In the genomic region with DNA sequence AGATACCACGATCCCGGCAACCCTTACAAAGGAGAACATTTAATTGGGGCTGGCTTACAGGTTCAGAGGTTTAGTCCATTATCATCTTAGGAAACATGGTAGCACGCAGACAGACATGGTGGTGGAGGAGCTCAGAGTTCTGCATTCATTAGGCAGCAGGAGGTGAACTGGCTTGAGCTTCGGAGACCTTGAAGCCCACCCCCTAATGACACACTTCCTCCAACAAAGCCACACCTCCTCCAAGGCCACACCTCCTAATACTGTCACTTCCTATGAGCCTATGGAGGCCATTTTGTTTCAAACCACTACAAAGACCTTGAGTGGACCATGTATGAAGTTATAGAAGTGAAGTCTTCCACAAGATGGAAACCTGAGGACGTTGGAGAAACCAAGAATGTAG, we compare ENCODE assay signal across 15 mouse cellular contexts. TPM values are rescaled to one million over a fixed set of nuclear protein-coding genes. Genes with fewer than 3 reads are reported as not detected.
A peak's percentile ranks its signal among the peaks of the same experiment; 100 is the strongest.
DNase-seq lines count a peak whose midpoint lies in the region; ATAC-seq and TF ChIP-seq lines count a peak whose summit lies in the region.
"Had no signal": no experiment of that assay in that cellular context is flagged by ENCODE, and none has a peak within 500 bp of the region (broad histone marks: within the 10 kb centered on the region; RNA-seq: fewer than 3 reads in every experiment).

No protein-coding gene starts in this region.

- no peak for DNase-seq in limb, embryonic 10.5 days (ENCODE audit: low spot score)
- peak; percentile 38 for DNase-seq in CH12.LX (ENCODE audit: extremely low read depth)
- DNase-seq in MEL (ENCODE audit: low read depth, low spot score): peak; percentile 39
- no peak for DNase-seq in left cerebral cortex, adult 11 months (ENCODE audit: low spot score)
- DNase-seq in liver: no peak

- dilution Hi-C loops in CH12.LX (cut with MboI; ENCODE audit: extremely low pct_ligation_motif_present, extremely low pct_unique_long_range_greater_than_20kb, low sequenced_read_pairs): no loop called here

- 0 out of 2 replicates have a peak overlapping the region, but pooled peaks have one; percentile 15 for H3K27ac ChIP-seq in limb, embryonic 13.5 days
- no peak overlapping the region for H3K27ac ChIP-seq in limb, embryonic 10.5 days
- H3K27ac ChIP-seq in CH12.LX (ENCODE audit: insufficient read depth, low read depth) (no peak overlapping the region), MEL (ENCODE audit: control insufficient read depth, low read depth, low read length) (no peak overlapping the region)
- 0 out of 2 replicates have a peak overlapping the region, but pooled peaks have one; percentile 47 for H3K27ac ChIP-seq in limb, embryonic 15.5 days
- H3K27ac ChIP-seq: liver, embryonic 13.5 days had no signal

- no peaks in the 10 kb centered on the region for H3K27me3 ChIP-seq in limb, embryonic 13.5 days
- no peaks in the 10 kb centered on the region for H3K27me3 ChIP-seq in limb, embryonic 10.5 days (ENCODE audit: low read depth, poor library complexity, severe bottlenecking)
- H3K27me3 ChIP-seq in CH12.LX (replicated peaks): no peaks in the 10 kb centered on the region
- peaks cover 0 to 7% of the 10 kb centered on the region in 2 experiments; a peak in 2 of 4 replicates for H3K27me3 ChIP-seq in MEL (ENCODE audit: control insufficient read depth in 1 of 2, insufficient read depth in 2 of 2, low read length in 2 of 2)
- H3K27me3 ChIP-seq in limb, embryonic 15.5 days: no peaks in the 10 kb centered on the region
- H3K27me3 ChIP-seq: liver, embryonic 13.5 days had no signal

- no peak for ATAC-seq in limb, embryonic 13.5 days (ENCODE audit: low FRiP score, low read depth)
- no peak for ATAC-seq in limb, embryonic 15.5 days (ENCODE audit: insufficient number of reproducible peaks, low FRiP score, low TSS enrichment, low read depth)
- ATAC-seq: activated CD4-positive, CD25-positive, alpha-beta regulatory T cell, adult 4 months had no signal

- H3K9me3 ChIP-seq in limb, embryonic 13.5 days: no peaks in the 10 kb centered on the region
- H3K9me3 ChIP-seq in limb, embryonic 10.5 days (replicated peaks): no peaks in the 10 kb centered on the region
- no peaks in the 10 kb centered on the region for H3K9me3 ChIP-seq in CH12.LX (replicated peaks; ENCODE audit: low read length)
- H3K9me3 ChIP-seq in MEL (replicated peaks; ENCODE audit: insufficient read depth, low read length): no peaks in the 10 kb centered on the region
- H3K9me3 ChIP-seq in limb, embryonic 15.5 days: no peaks in the 10 kb centered on the region
- H3K9me3 ChIP-seq: liver, embryonic 13.5 days had no signal

- in situ Hi-C loops in CH12.LX (cut with MboI; ENCODE audit: low pct_ligation_motif_present, low pct_unique_long_range_greater_than_20kb, low sequenced_read_pairs): no loop called here

- no peak for TF ChIP-seq RAD21 in CH12.LX (IDR thresholded peaks at IDR 0.05; ENCODE audit: low read depth, low read length)
- no peak for TF ChIP-seq RAD21 in MEL (IDR thresholded peaks at IDR 0.05; ENCODE audit: low read depth, low read length)

- TF ChIP-seq CTCF in CH12.LX (conservative IDR thresholded peaks at IDR 0.05 in 1 of 2, IDR thresholded peaks at IDR 0.05 in 1 of 2; ENCODE audit: low read depth in 2 of 2, low read length in 2 of 2) (no peak), MEL (IDR thresholded peaks at IDR 0.05 in 2 of 3, conservative IDR thresholded peaks at IDR 0.05 in 1 of 3; ENCODE audit: control insufficient read depth in 1 of 3, insufficient read depth in 1 of 3, low read depth in 2 of 3, low read length in 3 of 3, poor library complexity in 1 of 3, severe bottlenecking in 1 of 3) (no peak)

- H3K4me2 ChIP-seq in limb, embryonic 13.5 days (replicated peaks): no peak overlapping the region
- H3K4me2 ChIP-seq in CH12.LX (ENCODE audit: insufficient read depth, low read depth, poor library complexity, severe bottlenecking): no peak overlapping the region
- H3K4me2 ChIP-seq in limb, embryonic 15.5 days: no peak overlapping the region
- H3K4me2 ChIP-seq: liver, embryonic 13.5 days had no signal

- no peak overlapping the region for H3K9ac ChIP-seq in limb, embryonic 13.5 days
- no peak overlapping the region for H3K9ac ChIP-seq in CH12.LX (ENCODE audit: insufficient read depth, low read depth)
- H3K9ac ChIP-seq in MEL (ENCODE audit: control insufficient read depth, low read depth, low read length, poor library complexity, severe bottlenecking): no peak overlapping the region
- H3K9ac ChIP-seq in limb, embryonic 15.5 days: no peak overlapping the region
- H3K9ac ChIP-seq: liver, embryonic 13.5 days had no signal

- WGBS in limb, embryonic 13.5 days: 74% methylated on average over 5 of the region's 5 CpGs
- WGBS in limb, embryonic 10.5 days: 58% methylated on average over 5 of the region's 5 CpGs
- 66% methylated on average over 5 of the region's 5 CpGs for WGBS in limb, embryonic 15.5 days

- TF ChIP-seq POLR2A in CH12.LX (IDR thresholded peaks at IDR 0.05; ENCODE audit: low read depth, low read length): no peak
- no peak for TF ChIP-seq POLR2A in MEL (IDR thresholded peaks at IDR 0.05; ENCODE audit: control insufficient read depth in 1 of 2, insufficient read depth in 1 of 2, low read depth in 1 of 2, low read length in 2 of 2, poor library complexity in 1 of 2)

- TF ChIP-seq EP300 in CH12.LX (IDR thresholded peaks at IDR 0.05; ENCODE audit: low read length): no peak
- TF ChIP-seq EP300 in MEL (IDR thresholded peaks at IDR 0.05; ENCODE audit: low read depth in 1 of 2, low read length in 2 of 2): no peak

- H3K79me2 ChIP-seq in CH12.LX (replicated peaks; ENCODE audit: control insufficient read depth, extremely low read depth, insufficient read depth, poor library complexity, severe bottlenecking) (no peaks in the 10 kb centered on the region), MEL (ENCODE audit: control insufficient read depth, insufficient read depth, low read length, poor library complexity) (peaks cover 6% of the 10 kb centered on the region)

- H3K4me1 ChIP-seq in limb, embryonic 13.5 days: peaks cover 22% of the 10 kb centered on the region
- peaks cover 15% of the 10 kb centered on the region for H3K4me1 ChIP-seq in limb, embryonic 10.5 days
- H3K4me1 ChIP-seq in CH12.LX (ENCODE audit: control insufficient read depth in 1 of 2, insufficient read depth in 2 of 2) (peaks cover 11 to 19% of the 10 kb centered on the region in 2 experiments), MEL (ENCODE audit: control insufficient read depth in 1 of 2, insufficient read depth in 2 of 2, low read length in 2 of 2) (0 out of 4 replicates have a peak, but pooled peaks cover 0 to 5% of the 10 kb centered on the region in 2 experiments)
- peaks cover 30% of the 10 kb centered on the region for H3K4me1 ChIP-seq in limb, embryonic 15.5 days

- no peaks in the 10 kb centered on the region for H3K36me3 ChIP-seq in limb, embryonic 13.5 days
- peaks cover 2% of the 10 kb centered on the region for H3K36me3 ChIP-seq in limb, embryonic 10.5 days
- H3K36me3 ChIP-seq in CH12.LX (replicated peaks in 1 of 2; ENCODE audit: control insufficient read depth in 1 of 2, insufficient read depth in 1 of 2, low read length in 1 of 2) (peaks cover 0 to 4% of the 10 kb centered on the region in 2 experiments), MEL (ENCODE audit: control insufficient read depth in 1 of 2, insufficient read depth in 2 of 2, low read length in 2 of 2) (peaks cover 0 to 4% of the 10 kb centered on the region in 2 experiments; a peak in 2 of 4 replicates)
- H3K36me3 ChIP-seq in limb, embryonic 15.5 days: no peaks in the 10 kb centered on the region

- H3K4me3 ChIP-seq in limb, embryonic 13.5 days: no peak overlapping the region
- no peak overlapping the region for H3K4me3 ChIP-seq in limb, embryonic 10.5 days
- H3K4me3 ChIP-seq in CH12.LX (replicated peaks in 1 of 3; ENCODE audit: low read depth in 2 of 3, low read length in 2 of 3, poor library complexity in 1 of 3) (no peak overlapping the region), MEL (ENCODE audit: control insufficient read depth in 1 of 2, insufficient read depth in 1 of 2, low read depth in 2 of 2, low read length in 2 of 2) (no peak overlapping the region)
- H3K4me3 ChIP-seq in limb, embryonic 15.5 days: no peak overlapping the region
- H3K4me3 ChIP-seq: liver, embryonic 13.5 days; myocyte had no signal

RNA-seq across cellular contexts. Expression of gene Zfp628, which starts 2.8 kb away (rescaled TPM):
- polyA plus RNA-seq in limb, embryonic 13.5 days (2015; fragmentation: Nextera tagmentation; extraction: Ambion mirVana): 4.2 and 4.3 TPM in 2 replicates
- polyA plus RNA-seq in limb, embryonic 10.5 days (2016; fragmentation: Nextera tagmentation; extraction: Ambion mirVana): 4.2 and 5.1 TPM in 2 replicates
- total RNA-seq in CH12.LX (2012; rRNA removed) (1.9 and 2.2 TPM in 2 replicates), CH12.LX (2014; rRNA removed) (0.42 and 0.87 TPM in 2 replicates), MEL (2012; rRNA removed) (2.5 and 3.3 TPM in 2 replicates)
- polyA plus RNA-seq in CH12.LX (2012; ENCODE audit: insufficient read length, low read depth) (7.1 and 9.4 TPM in 2 replicates), MEL (2012; ENCODE audit: insufficient read depth in 1 of 2, insufficient read length in 2 of 2, low read depth in 1 of 2, low replicate concordance in 2 of 2, missing spikeins in 1 of 2) (10 to 100 TPM in 1 of 2 experiments, not detected in 1; 17.6 TPM)
- polyA plus RNA-seq in limb, embryonic 15.5 days (2015; fragmentation: Nextera tagmentation; extraction: Ambion mirVana): 3.4 TPM in 2 replicates

RNA-seq across cellular contexts. Expression of gene Gm36210, which starts 5.9 kb away (rescaled TPM):
- polyA plus RNA-seq in limb, embryonic 13.5 days (2015; fragmentation: Nextera tagmentation; extraction: Ambion mirVana): not detected in 2 replicates
- polyA plus RNA-seq in limb, embryonic 10.5 days (2016; fragmentation: Nextera tagmentation; extraction: Ambion mirVana): not detected in 2 replicates
- total RNA-seq in CH12.LX (2012; rRNA removed) (0.17 TPM in 1 of 2 replicates, not detected in the other), CH12.LX (2014; rRNA removed) (not detected in 2 replicates), MEL (2012; rRNA removed) (0.15 TPM in 1 of 2 replicates, not detected in the other)
- polyA plus RNA-seq in CH12.LX (2012; ENCODE audit: insufficient read length, low read depth) (0.90 and 1.4 TPM in 2 replicates), MEL (2012; ENCODE audit: insufficient read depth in 1 of 2, insufficient read length in 2 of 2, low read depth in 1 of 2, low replicate concordance in 2 of 2, missing spikeins in 1 of 2) (under 1 TPM in 1 of 2 experiments, not detected in 1; 0.97 TPM)
- 0.17 TPM in 1 of 2 replicates, not detected in the other for polyA plus RNA-seq in limb, embryonic 15.5 days (2015; fragmentation: Nextera tagmentation; extraction: Ambion mirVana)
- total RNA-seq: granulocyte monocyte progenitor cell, adult 5-6 weeks; megakaryocyte, adult 5-6 weeks had no signal
- polyA plus RNA-seq: activated CD4-positive, CD25-positive, alpha-beta regulatory T cell, adult 4 months; intestine, embryonic 14.5 days; kidney, embryonic 16.5 days; lung, embryonic 16.5 days; myocyte had no signal

RNA-seq across cellular contexts. Expression of gene Nat14, which starts 9.6 kb away (rescaled TPM):
- polyA plus RNA-seq in limb, embryonic 13.5 days (2015; fragmentation: Nextera tagmentation; extraction: Ambion mirVana): 3.1 and 3.3 TPM in 2 replicates
- polyA plus RNA-seq in limb, embryonic 10.5 days (2016; fragmentation: Nextera tagmentation; extraction: Ambion mirVana): 2.8 and 4.9 TPM in 2 replicates
- total RNA-seq in CH12.LX (2012; rRNA removed) (0.63 and 1.3 TPM in 2 replicates), CH12.LX (2014; rRNA removed) (0.27 and 0.88 TPM in 2 replicates), MEL (2012; rRNA removed) (0.81 and 0.85 TPM in 2 replicates)
- polyA plus RNA-seq in CH12.LX (2012; ENCODE audit: insufficient read length, low read depth) (0.97 and 1.7 TPM in 2 replicates), MEL (2012; ENCODE audit: insufficient read depth in 1 of 2, insufficient read length in 2 of 2, low read depth in 1 of 2, low replicate concordance in 2 of 2, missing spikeins in 1 of 2) (1 to 10 TPM in 1 of 2 experiments, not detected in 1; 1.9 TPM)
- polyA plus RNA-seq in limb, embryonic 15.5 days (2015; fragmentation: Nextera tagmentation; extraction: Ambion mirVana): 2.5 and 3.7 TPM in 2 replicates
- total RNA-seq: granulocyte monocyte progenitor cell, adult 5-6 weeks had no signal
- polyA plus RNA-seq: activated CD4-positive, CD25-positive, alpha-beta regulatory T cell, adult 4 months had no signal

RNA-seq across cellular contexts. Expression of gene Ssc5d, which starts 13.3 kb away (rescaled TPM):
- 6.4 and 8.1 TPM in 2 replicates for polyA plus RNA-seq in limb, embryonic 13.5 days (2015; fragmentation: Nextera tagmentation; extraction: Ambion mirVana)
- polyA plus RNA-seq in limb, embryonic 10.5 days (2016; fragmentation: Nextera tagmentation; extraction: Ambion mirVana): 0.95 and 2.0 TPM in 2 replicates
- 0.13 and 0.30 TPM in 2 replicates for total RNA-seq in CH12.LX (2012; rRNA removed)
- 0.08 and 0.09 TPM in 2 replicates for total RNA-seq in CH12.LX (2014; rRNA removed)
- 1.5 and 1.6 TPM in 2 replicates for polyA plus RNA-seq in CH12.LX (2012; ENCODE audit: insufficient read length, low read depth)
- total RNA-seq in MEL (2012; rRNA removed): 0.04 TPM in 1 of 2 replicates, not detected in the other
- under 1 TPM in 1 of 2 experiments, not detected in 1; 0.17 TPM for polyA plus RNA-seq in MEL (2012; ENCODE audit: insufficient read depth in 1 of 2, insufficient read length in 2 of 2, low read depth in 1 of 2, low replicate concordance in 2 of 2, missing spikeins in 1 of 2)
- 15.6 and 21.9 TPM in 2 replicates for polyA plus RNA-seq in limb, embryonic 15.5 days (2015; fragmentation: Nextera tagmentation; extraction: Ambion mirVana)
- total RNA-seq: megakaryocyte, adult 5-6 weeks had no signal

RNA-seq across cellular contexts. Expression of gene Isoc2a, which starts 35.3 kb away (rescaled TPM):
- 1.2 and 1.3 TPM in 2 replicates for polyA plus RNA-seq in limb, embryonic 13.5 days (2015; fragmentation: Nextera tagmentation; extraction: Ambion mirVana)
- 0.46 and 0.64 TPM in 2 replicates for polyA plus RNA-seq in limb, embryonic 10.5 days (2016; fragmentation: Nextera tagmentation; extraction: Ambion mirVana)
- total RNA-seq in CH12.LX (2012; rRNA removed) (15.3 and 15.4 TPM in 2 replicates), CH12.LX (2014; rRNA removed) (8.4 and 8.6 TPM in 2 replicates), MEL (2012; rRNA removed) (11.1 and 12.4 TPM in 2 replicates)
- polyA plus RNA-seq in CH12.LX (2012; ENCODE audit: insufficient read length, low read depth) (12.9 and 19.0 TPM in 2 replicates), MEL (2012; ENCODE audit: insufficient read depth in 1 of 2, insufficient read length in 2 of 2, low read depth in 1 of 2, low replicate concordance in 2 of 2, missing spikeins in 1 of 2) (10 to 100 TPM in 1 of 2 experiments, not detected in 1; 20.6 TPM)
- polyA plus RNA-seq in limb, embryonic 15.5 days (2015; fragmentation: Nextera tagmentation; extraction: Ambion mirVana): 0.86 and 1.0 TPM in 2 replicates

Comparison
In these comparisons a context has a peak if more than half of its experiments do, and no peak if none do; other contexts are left out.
1. H3K27ac ChIP-seq: peak in limb, embryonic 13.5 days (single experiment) and limb, embryonic 15.5 days (single experiment); none in limb, embryonic 10.5 days (single experiment), CH12.LX (single experiment) and MEL (single experiment).
2. DNase-seq: peak in CH12.LX (single experiment) and MEL (single experiment); none in limb, embryonic 10.5 days (single experiment), left cerebral cortex, adult 11 months (single experiment) and liver (single experiment).